Mouse (Mus musculus) liver, adult 2 months (tissue): ENCODE data around the gene Tldc1. TPM values are rescaled to one million over a fixed set of nuclear protein-coding genes. Genes with fewer than 3 reads are reported as not detected.

Experiments
- DNase-seq: peaks from one replicate; pipeline ENCODE4 v3.0.0-alpha.2; 2011; ENCODE audit warnings: low read depth, low spot score; ENCODE audit errors: extremely low read depth
- H3K27ac ChIP-seq: fragments of 200-500 bp; replicated peaks from 2 replicates; pipeline ENCODE4 v1.5.1; 2012; ENCODE audit warnings: low read depth, mild to moderate bottlenecking, control low read depth, inconsistent platforms, low read length; ENCODE audit not compliant: insufficient read depth
- H3K27me3 ChIP-seq: fragments of 200-500 bp; 2 replicates; pipeline ENCODE4 v1.6.1; 2012; ENCODE audit warnings: mild to moderate bottlenecking, moderate library complexity, low read length, inconsistent platforms; ENCODE audit not compliant: control insufficient read depth, insufficient read depth
- H3K36me3 ChIP-seq: fragments of 200-500 bp; 2 replicates; pipeline ENCODE4 v1.6.1; 2012; ENCODE audit warnings: low read length, inconsistent platforms; ENCODE audit not compliant: control insufficient read depth, insufficient read depth
- H3K4me1 ChIP-seq: fragments of 200-500 bp; 2 replicates; pipeline ENCODE4 v1.6.1; 2011; ENCODE audit warnings: low read length; ENCODE audit not compliant: control insufficient read depth, insufficient read depth
- H3K4me3 ChIP-seq: fragments of 200-500 bp; 2 replicates; pipeline ENCODE4 v1.5.1; 2011; ENCODE audit warnings: low read depth, mild to moderate bottlenecking, control low read depth, low read length, moderate library complexity; ENCODE audit not compliant: insufficient read depth
- H3K79me2 ChIP-seq: fragments of 200-500 bp; 2 replicates; pipeline ENCODE4 v1.6.1; 2012; ENCODE audit warnings: inconsistent platforms, mild to moderate bottlenecking, low read length, moderate library complexity; ENCODE audit not compliant: control insufficient read depth, insufficient read depth
- H3K9ac ChIP-seq: fragments of 200-500 bp; 2 replicates; pipeline ENCODE4 v1.6.1; 2012; ENCODE audit warnings: low read depth, mild to moderate bottlenecking, control low read depth, inconsistent platforms, low read length
- CTCF ChIP-seq: fragments of 200-500 bp; IDR thresholded peaks from 2 replicates; pipeline ENCODE4 v1.5.1; 2011; ENCODE audit warnings: low read depth, low read length, control low read depth
- POLR2A ChIP-seq: fragments of 200-500 bp; IDR thresholded peaks from 2 replicates; pipeline ENCODE4 v1.6.1; 2011; ENCODE audit warnings: low read length, control low read depth; ENCODE audit not compliant: insufficient read depth; ENCODE audit errors: extremely low read depth
- WGBS: fragments of 180-500 bp; shearing (Covaris S2); methylation state at CpG from one replicate; pipeline ENCODE4 v1.1.7; 2018; 5-methylcytosine and 5-hydroxymethylcytosine counted together
- polyA plus RNA-seq: library from polyadenylated mRNA; depleted of rRNA; stranded (reverse); fragments of >200 nt; gene quantifications from 2 replicates; pipeline ENCODE4 v1.2.3, GENCODE M21; 2012; rRNA removed
- total RNA-seq: library from RNA; depleted of rRNA; stranded (reverse); fragments of >200 nt; gene quantifications from 2 replicates; pipeline ENCODE4 v1.2.3, GENCODE M21; 2014; rRNA removed

Tldc1 gene
- total RNA-seq (7.0 and 8.9 TPM in 2 replicates), polyA plus RNA-seq (6.9 and 7.3 TPM in 2 replicates)

GRCm38 (mm10) chr8:119778263-119778662, at the start of gene Tldc1:
Gene Tldc1, minus strand, starts transcription at chr8:119778416.
- Histone ChIP-seq H3K4me3 (peak within 1 kb of the TSS; percentile 60), H3K27me3 (no peaks in the 10 kb centered on the region), H3K27ac (peak within 1 kb of the TSS; percentile 63), H3K9ac (peak within 1 kb of the TSS; percentile 67), H3K79me2 (0 out of 2 replicates have a peak, but pooled peaks cover 7% of the 10 kb centered on the region), H3K36me3 (no peaks in the 10 kb centered on the region), H3K4me1 (peaks cover 8% of the 10 kb centered on the region; the same call in 1 of the 2 replicates)
- TF ChIP-seq POLR2A, result peak; percentile 91
- TF ChIP-seq CTCF, result no peak
- DNase-seq, result peak; percentile 94
- WGBS, result under 1% methylated on average over 18 of the region's 18 CpGs

GRCm38 (mm10) chr8:119827721-119828153, 49.5 kb upstream of the Tldc1 start:
- TF ChIP-seq CTCF (no peak), POLR2A (no peak)
- Histone ChIP-seq H3K27me3 (no peaks in the 10 kb centered on the region), H3K4me1 (peaks cover 19% of the 10 kb centered on the region), H3K27ac (no peak overlapping the region; the same call in 1 of the 2 replicates), H3K9ac (no peak overlapping the region), H3K4me3 (no peak overlapping the region), H3K36me3 (no peaks in the 10 kb centered on the region), H3K79me2 (no peaks in the 10 kb centered on the region; the same call in 1 of the 2 replicates)
- peak; percentile 68 for DNase-seq
- 4% methylated on average over 4 of the region's 4 CpGs for WGBS

- Histone ChIP-seq H3K4me1 (peaks cover 17% of the 10 kb centered on the region), H3K79me2 (no peaks in the 10 kb centered on the region; the same call in 1 of the 2 replicates), H3K4me3 (no peak overlapping the region), H3K9ac (no peak overlapping the region), H3K27ac (no peak overlapping the region; the same call in 1 of the 2 replicates), H3K27me3 (no peaks in the 10 kb centered on the region), H3K36me3 (no peaks in the 10 kb centered on the region)
- TF ChIP-seq POLR2A, result no peak
- TF ChIP-seq CTCF, result no peak
- DNase-seq, result no peak
- WGBS, result 78% methylated on average over 5 of the region's 5 CpGs
These were observed 48.8 kb upstream of the Tldc1 start for GRCm38 (mm10) chr8:119826982-119827381.

- Histone ChIP-seq H3K27me3 (no peaks in the 10 kb centered on the region), H3K36me3 (no peaks in the 10 kb centered on the region), H3K27ac (peak overlapping the region; percentile 43), H3K79me2 (no peaks in the 10 kb centered on the region; the same call in 1 of the 2 replicates), H3K9ac (no peak overlapping the region), H3K4me3 (no peak overlapping the region), H3K4me1 (peaks cover 13% of the 10 kb centered on the region; the same call in 1 of the 2 replicates)
- TF ChIP-seq POLR2A (no peak), CTCF (no peak)
- 77% methylated on average over 19 of the region's 19 CpGs for WGBS
- peak; percentile 37 for DNase-seq
These were observed 47.9 kb upstream of the Tldc1 start for GRCm38 (mm10) chr8:119825950-119826730.

- no peak for TF ChIP-seq POLR2A
- TF ChIP-seq CTCF, result no peak
- no peaks in the 10 kb centered on the region for H3K27me3 ChIP-seq
- no peaks in the 10 kb centered on the region; the same call in 1 of the 2 replicates for H3K79me2 ChIP-seq
- peaks cover 13% of the 10 kb centered on the region; the same call in 1 of the 2 replicates for H3K4me1 ChIP-seq
- no peaks in the 10 kb centered on the region for H3K36me3 ChIP-seq
- no peak overlapping the region for H3K9ac ChIP-seq
- WGBS, result 68% methylated on average over 11 of the region's 11 CpGs
- DNase-seq, result peak; percentile 51
- H3K4me3 ChIP-seq, result no peak overlapping the region
- H3K27ac ChIP-seq, result peak overlapping the region; percentile 55
These were observed 46.6 kb upstream of the Tldc1 start for GRCm38 (mm10) chr8:119824809-119825273.
